Mouse (Mus musculus): ENCODE measurements around the gene Ccndbp1. TPM values are rescaled to one million over a fixed set of nuclear protein-coding genes. Genes with fewer than 3 reads are reported as not detected.
A peak's percentile ranks its signal among the peaks of the same experiment; 100 is the strongest.
"Not testable (repeated sequence)": the region's sequence is repeated elsewhere in the genome, so short reads cannot be mapped to it uniquely, and the experiment has no call there.

Gene Ccndbp1
- polyA plus RNA-seq, 1 experiment from 2014 or later: 42.6 TPM

GRCm38 (mm10) chr2:121008664-121009007 is 433 bp downstream of the Ccndbp1 start:
- peaks cover 2% of the 10 kb centered on the region; the same call in 1 of the 2 replicates for H3K36me3 ChIP-seq (ENCODE audit: control insufficient read depth, insufficient read depth, low read length)
- peak overlapping the region; percentile 78 for H3K4me2 ChIP-seq
- peak overlapping the region; percentile 69 for H3K9ac ChIP-seq (ENCODE audit: low read depth, low read length)
- DNase-seq (ENCODE audit: low spot score) (no peak), ATAC-seq (replicated peaks; ENCODE audit: low FRiP score) (peak; percentile 18; the same call in 1 of the 2 replicates)
- H3K4me1 ChIP-seq (replicated peaks; ENCODE audit: control insufficient read depth, insufficient read depth, low read length): peaks cover 5% of the 10 kb centered on the region; the same call in 1 of the 2 replicates
- no peaks in the 10 kb centered on the region for H3K27me3 ChIP-seq (replicated peaks; ENCODE audit: control insufficient read depth, insufficient read depth, low read length)
- H3K27ac ChIP-seq (ENCODE audit: low read depth, low read length): no peak overlapping the region
- H3K4me3 ChIP-seq (ENCODE audit: low read depth, low read length): peak overlapping the region; percentile 81
- under 1% methylated on average over 12 of the region's 12 CpGs for WGBS
- H3K9me3 ChIP-seq (ENCODE audit: control insufficient read depth, low read length): no peaks in the 10 kb centered on the region

- peak overlapping the region; percentile 81 for H3K4me3 ChIP-seq (ENCODE audit: low read depth, low read length)
- H3K9me3 ChIP-seq (ENCODE audit: control insufficient read depth, low read length): no peaks in the 10 kb centered on the region
- peak overlapping the region; percentile 69 for H3K9ac ChIP-seq (ENCODE audit: low read depth, low read length)
- no peaks in the 10 kb centered on the region for H3K27me3 ChIP-seq (replicated peaks; ENCODE audit: control insufficient read depth, insufficient read depth, low read length)
- ATAC-seq (replicated peaks; ENCODE audit: low FRiP score) (no peak), DNase-seq (ENCODE audit: low spot score) (no peak)
- H3K36me3 ChIP-seq (ENCODE audit: control insufficient read depth, insufficient read depth, low read length): peaks cover 2% of the 10 kb centered on the region; the same call in 1 of the 2 replicates
- 27% methylated on average over 5 of the region's 5 CpGs for WGBS
- H3K27ac ChIP-seq (ENCODE audit: low read depth, low read length): no peak overlapping the region
- H3K4me1 ChIP-seq (replicated peaks; ENCODE audit: control insufficient read depth, insufficient read depth, low read length): peaks cover 5% of the 10 kb centered on the region; the same call in 1 of the 2 replicates
- H3K4me2 ChIP-seq: peak overlapping the region; percentile 78
These were observed 971 bp downstream of the Ccndbp1 start for GRCm38 (mm10) chr2:121009071-121009677.

DNA sequence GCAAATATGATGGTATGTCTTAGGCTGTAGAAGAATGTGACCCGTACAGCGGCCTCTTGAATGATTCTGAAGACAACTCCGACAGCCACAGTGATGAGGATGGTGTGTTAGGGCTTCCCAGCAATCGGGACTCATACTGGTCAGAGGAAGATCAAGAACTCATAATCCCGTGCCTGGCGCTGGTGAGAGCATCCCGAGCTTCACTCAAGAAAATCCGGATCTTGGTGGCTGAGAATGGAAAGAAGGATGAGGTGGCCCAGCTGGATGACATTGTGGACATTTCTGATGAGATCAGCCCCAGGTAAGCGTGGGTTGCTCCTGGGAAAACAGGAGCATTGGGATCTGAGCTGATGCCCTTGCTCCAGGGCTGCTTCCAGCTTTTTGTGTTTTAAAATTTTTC is 4.5 kb downstream of the Ccndbp1 start:
- H3K27me3 ChIP-seq (replicated peaks; ENCODE audit: control insufficient read depth, insufficient read depth, low read length): no peaks in the 10 kb centered on the region
- no peaks in the 10 kb centered on the region for H3K9me3 ChIP-seq (ENCODE audit: control insufficient read depth, low read length)
- ATAC-seq (replicated peaks; ENCODE audit: low FRiP score): no peak
- H3K4me1 ChIP-seq (replicated peaks; ENCODE audit: control insufficient read depth, insufficient read depth, low read length): peaks cover 5% of the 10 kb centered on the region; the same call in 1 of the 2 replicates
- H3K9ac ChIP-seq (ENCODE audit: low read depth, low read length): no peak overlapping the region
- H3K4me2 ChIP-seq: no peak overlapping the region
- no peak overlapping the region for H3K27ac ChIP-seq (ENCODE audit: low read depth, low read length)
- 90% methylated on average over 9 of the region's 9 CpGs for WGBS
- H3K4me3 ChIP-seq (ENCODE audit: low read depth, low read length): no peak overlapping the region
- DNase-seq (ENCODE audit: low spot score): no peak
- H3K36me3 ChIP-seq (ENCODE audit: control insufficient read depth, insufficient read depth, low read length): peaks cover 6% of the 10 kb centered on the region

DNA sequence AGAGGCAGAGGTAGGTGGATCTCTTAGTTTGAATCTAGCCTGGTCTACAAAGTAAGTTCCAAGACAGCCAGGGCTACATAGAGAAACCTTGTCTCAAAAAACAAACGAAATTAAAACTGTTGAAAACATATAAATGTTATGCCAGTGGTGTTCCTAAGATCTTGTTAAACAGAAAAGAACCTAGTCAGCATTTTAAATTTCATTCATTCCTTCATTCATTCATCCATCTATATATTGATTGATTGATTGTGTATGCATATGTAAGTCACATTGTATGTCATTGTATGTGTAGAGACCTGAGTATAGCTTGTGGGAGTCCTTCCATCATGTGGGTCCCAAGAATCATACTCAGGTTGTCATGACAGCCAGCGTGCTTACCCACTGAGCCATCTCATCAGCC is 7.3 kb downstream of the Ccndbp1 start:
- ATAC-seq (replicated peaks; ENCODE audit: low FRiP score) (no peak), DNase-seq (ENCODE audit: low spot score) (no peak)
- H3K36me3 ChIP-seq (ENCODE audit: control insufficient read depth, insufficient read depth, low read length): peaks cover 9% of the 10 kb centered on the region
- H3K4me2 ChIP-seq: no peak overlapping the region
- no peak overlapping the region for H3K9ac ChIP-seq (ENCODE audit: low read depth, low read length)
- no peak overlapping the region for H3K4me3 ChIP-seq (ENCODE audit: low read depth, low read length)
- no peaks in the 10 kb centered on the region for H3K9me3 ChIP-seq (ENCODE audit: control insufficient read depth, low read length)
- no peaks in the 10 kb centered on the region for H3K4me1 ChIP-seq (replicated peaks; ENCODE audit: control insufficient read depth, insufficient read depth, low read length)
- H3K27ac ChIP-seq (ENCODE audit: low read depth, low read length): no peak overlapping the region
- 77% methylated on average over 2 of the region's 2 CpGs for WGBS
- H3K27me3 ChIP-seq (replicated peaks; ENCODE audit: control insufficient read depth, insufficient read depth, low read length): no peaks in the 10 kb centered on the region

DNA sequence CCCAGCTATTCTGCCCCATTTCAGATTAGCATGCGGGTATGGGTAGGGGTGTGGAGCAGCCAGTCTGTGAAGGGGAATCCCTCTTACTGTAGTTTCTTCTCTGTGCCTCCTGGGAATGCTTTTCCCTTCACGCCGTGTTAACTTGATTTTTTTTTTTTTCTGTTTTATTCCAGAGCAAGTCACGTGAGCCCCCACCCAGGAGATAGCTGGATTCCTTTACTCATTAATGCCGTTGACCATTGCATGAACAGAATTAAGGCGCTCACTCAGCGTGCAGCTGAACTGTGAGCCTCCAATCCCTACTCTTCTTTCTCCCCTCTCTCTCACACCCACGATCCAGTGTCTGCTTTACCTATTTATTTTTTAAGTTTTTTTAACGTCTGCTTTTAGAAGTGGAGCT is 8.0 kb downstream of the Ccndbp1 start:
- ATAC-seq (replicated peaks; ENCODE audit: low FRiP score) (no peak), DNase-seq (ENCODE audit: low spot score) (no peak)
- H3K4me3 ChIP-seq (ENCODE audit: low read depth, low read length): no peak overlapping the region
- H3K9me3 ChIP-seq (ENCODE audit: control insufficient read depth, low read length): no peaks in the 10 kb centered on the region
- no peak overlapping the region for H3K27ac ChIP-seq (ENCODE audit: low read depth, low read length)
- no peak overlapping the region for H3K9ac ChIP-seq (ENCODE audit: low read depth, low read length)
- H3K4me1 ChIP-seq (replicated peaks; ENCODE audit: control insufficient read depth, insufficient read depth, low read length): no peaks in the 10 kb centered on the region
- H3K4me2 ChIP-seq: no peak overlapping the region
- no peaks in the 10 kb centered on the region for H3K27me3 ChIP-seq (replicated peaks; ENCODE audit: control insufficient read depth, insufficient read depth, low read length)
- peaks cover 9% of the 10 kb centered on the region for H3K36me3 ChIP-seq (ENCODE audit: control insufficient read depth, insufficient read depth, low read length)
- WGBS: 88% methylated on average over 9 of the region's 9 CpGs

- 90% methylated on average over 1 of the region's 1 CpGs for WGBS
- H3K4me1 ChIP-seq (replicated peaks; ENCODE audit: control insufficient read depth, insufficient read depth, low read length): no peaks in the 10 kb centered on the region
- H3K27ac ChIP-seq (ENCODE audit: low read depth, low read length): no peak overlapping the region
These were observed 8.9 kb downstream of the Ccndbp1 start for GRCm38 (mm10) chr2:121017151-121017550.

DNA sequence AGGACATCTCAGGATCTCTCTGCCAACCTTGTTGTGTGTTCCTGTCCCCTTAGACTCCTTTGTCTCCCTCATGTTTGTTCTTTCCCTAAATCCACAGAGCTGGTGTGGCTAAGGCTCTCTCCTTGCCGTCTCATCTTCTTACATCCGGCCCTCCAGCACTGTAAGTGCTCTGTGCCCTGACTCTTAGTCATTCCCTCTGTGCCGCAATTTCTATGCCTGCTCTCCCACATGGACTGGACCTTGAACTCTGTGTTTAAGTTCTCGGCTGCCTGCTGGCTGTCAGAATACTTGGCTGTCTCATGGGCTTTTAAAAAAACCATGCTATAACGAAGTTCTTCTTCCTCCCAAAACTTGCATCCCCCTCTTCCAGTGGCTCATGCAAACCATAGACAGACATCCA is 14.7 kb downstream of the Ccndbp1 start:
- no peak overlapping the region for H3K27ac ChIP-seq (ENCODE audit: low read depth, low read length)
- H3K4me1 ChIP-seq (replicated peaks; ENCODE audit: control insufficient read depth, insufficient read depth, low read length): no peaks in the 10 kb centered on the region; the same call in 1 of the 2 replicates
- no peaks in the 10 kb centered on the region for H3K27me3 ChIP-seq (replicated peaks; ENCODE audit: control insufficient read depth, insufficient read depth, low read length)
- peaks cover under 1% of the 10 kb centered on the region for H3K36me3 ChIP-seq (ENCODE audit: control insufficient read depth, insufficient read depth, low read length)
- H3K9me3 ChIP-seq (ENCODE audit: control insufficient read depth, low read length): no peaks in the 10 kb centered on the region
- 65% methylated on average over 5 of the region's 5 CpGs for WGBS
- no peak for ATAC-seq (replicated peaks; ENCODE audit: low FRiP score)
- DNase-seq (ENCODE audit: low spot score): no peak
- no peak overlapping the region for H3K4me3 ChIP-seq (ENCODE audit: low read depth, low read length)
- H3K9ac ChIP-seq (ENCODE audit: low read depth, low read length): no peak overlapping the region
- no peak overlapping the region for H3K4me2 ChIP-seq

More at GRCm38 (mm10) chr2:121017151-121017550, 8.9 kb downstream of the Ccndbp1 start:
- H3K4me3 ChIP-seq (ENCODE audit: low read depth, low read length): no peak overlapping the region
- no peak for DNase-seq (ENCODE audit: low spot score)
- no peak overlapping the region for H3K4me2 ChIP-seq
- no peak overlapping the region for H3K9ac ChIP-seq (ENCODE audit: low read depth, low read length)
- H3K36me3 ChIP-seq (ENCODE audit: control insufficient read depth, insufficient read depth, low read length): peaks cover 7% of the 10 kb centered on the region
- H3K9me3 ChIP-seq (ENCODE audit: control insufficient read depth, low read length): no peaks in the 10 kb centered on the region
- no peak for ATAC-seq (replicated peaks; ENCODE audit: low FRiP score)
- H3K27me3 ChIP-seq (replicated peaks; ENCODE audit: control insufficient read depth, insufficient read depth, low read length): no peaks in the 10 kb centered on the region

- no peaks in the 10 kb centered on the region for H3K9me3 ChIP-seq (ENCODE audit: control insufficient read depth, low read length)
- peak within 1 kb of the TSS; percentile 59 for H3K4me3 ChIP-seq (ENCODE audit: low read depth, low read length)
- no peaks in the 10 kb centered on the region for H3K27me3 ChIP-seq (replicated peaks; ENCODE audit: control insufficient read depth, insufficient read depth, low read length)
- H3K36me3 ChIP-seq (ENCODE audit: control insufficient read depth, insufficient read depth, low read length): no peaks in the 10 kb centered on the region
- H3K9ac ChIP-seq (ENCODE audit: low read depth, low read length): peak within 1 kb of the TSS; percentile 69
- peak; percentile 99 for ATAC-seq (replicated peaks; ENCODE audit: low FRiP score)
- peak within 1 kb of the TSS; percentile 68 for H3K4me2 ChIP-seq
- DNase-seq (ENCODE audit: low spot score): peak; percentile 61
- peak within 1 kb of the TSS; percentile 93 for H3K27ac ChIP-seq (ENCODE audit: low read depth, low read length)
- 26% methylated on average over 5 of the region's 5 CpGs for WGBS
- no peaks in the 10 kb centered on the region; the same call in 1 of the 2 replicates for H3K4me1 ChIP-seq (replicated peaks; ENCODE audit: control insufficient read depth, insufficient read depth, low read length)
These were observed 28.6 kb downstream of the Ccndbp1 start, which contains the start of gene Epb42 for GRCm38 (mm10) chr2:121036733-121037341. Gene Epb42, minus strand, starts transcription at chr2:121037072.

DNA sequence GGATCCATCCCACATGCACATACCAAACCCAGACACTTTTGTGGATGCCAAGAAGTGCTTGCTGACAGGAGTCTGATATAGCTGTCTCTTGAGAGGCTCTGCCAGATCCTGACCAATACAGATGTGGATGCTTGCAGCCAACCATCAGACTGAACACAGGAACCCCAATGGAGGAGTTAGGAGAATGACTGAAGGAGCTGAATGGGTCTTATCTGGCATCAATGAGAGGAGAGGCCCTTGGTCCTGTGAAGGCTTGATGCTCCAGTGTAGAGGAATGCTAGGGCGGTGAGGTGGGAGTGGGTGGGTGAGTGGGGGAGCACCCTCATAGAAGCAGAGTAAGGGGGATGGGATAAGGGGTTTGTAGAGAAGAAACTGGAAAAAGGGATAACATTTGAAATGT is 30.6 kb downstream of the Ccndbp1 start:
- H3K4me3 ChIP-seq (ENCODE audit: low read depth, low read length); DNase-seq (ENCODE audit: low spot score); H3K4me2 ChIP-seq; ATAC-seq (replicated peaks; ENCODE audit: low FRiP score); H3K4me1 ChIP-seq (replicated peaks; ENCODE audit: control insufficient read depth, insufficient read depth, low read length); H3K27me3 ChIP-seq (replicated peaks; ENCODE audit: control insufficient read depth, insufficient read depth, low read length); H3K9ac ChIP-seq (ENCODE audit: low read depth, low read length); H3K9me3 ChIP-seq (ENCODE audit: control insufficient read depth, low read length); H3K36me3 ChIP-seq (ENCODE audit: control insufficient read depth, insufficient read depth, low read length); H3K27ac ChIP-seq (ENCODE audit: low read depth, low read length): not testable (repeated sequence)
- whole genome bisulfite sequencing: 94% methylated on average over 1 of the region's 1 CpGs

Measured in liver, embryonic 11.5 days (tissue).